Mouse (Mus musculus) megakaryocyte-erythroid progenitor cell, adult 5 weeks (primary cell): ENCODE measurements around the gene Prr36. TPM values are rescaled to one million over a fixed set of nuclear protein-coding genes. Genes with fewer than 3 reads are reported as not detected.

Experiments
- polyA plus RNA-seq: library from polyadenylated mRNA; stranded (reverse); fragments of >175 nt; gene quantifications from 2 replicates; pipeline ENCODE4 v1.2.3, GENCODE M21; 2012

The Prr36 gene
- 0.98 and 1.7 TPM in 2 replicates for polyA plus RNA-seq

DNA sequence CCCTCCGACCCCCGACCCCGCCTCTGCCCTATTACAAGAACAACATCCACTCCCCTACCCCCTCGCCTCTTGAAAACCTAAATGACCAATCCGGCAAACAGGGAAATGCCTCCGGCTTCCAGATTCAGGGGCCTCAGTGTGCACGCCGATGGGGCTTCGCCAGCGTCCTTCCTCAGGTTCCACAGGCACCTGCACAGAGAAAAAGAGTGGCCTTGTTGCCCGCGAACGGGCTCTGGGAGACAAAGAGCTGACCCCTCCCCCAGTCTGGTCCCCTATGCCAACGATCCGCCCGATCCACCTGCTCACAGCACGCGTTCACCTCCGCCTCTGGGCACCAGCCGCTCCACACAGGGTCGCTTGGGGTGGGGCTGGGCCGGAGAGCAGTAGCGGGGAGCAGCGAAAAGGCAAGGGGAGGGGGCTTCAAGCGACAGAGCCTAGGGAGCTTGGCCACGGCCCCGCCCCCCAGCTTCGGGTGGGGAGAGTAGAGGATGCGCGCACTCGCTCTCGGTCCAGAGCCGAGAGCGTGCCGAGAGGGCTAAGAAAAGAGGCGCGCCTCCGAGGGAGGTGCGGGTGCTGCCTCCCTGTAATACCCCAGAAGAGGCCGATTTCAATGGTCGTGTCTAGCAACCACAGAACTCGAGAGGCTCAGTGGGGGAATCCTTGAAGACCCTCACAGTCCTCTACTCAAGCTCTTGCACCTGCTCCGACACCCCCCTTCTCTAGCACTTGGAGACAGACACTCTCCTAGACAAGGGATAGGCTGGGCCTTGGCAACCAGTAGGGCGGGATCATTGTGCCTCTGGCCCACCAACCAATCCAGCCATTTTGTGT lies at the start of gene Prr36:
Gene Prr36, minus strand, starts transcription at position 669 of the 831 bp plus-strand sequence.

DNA sequence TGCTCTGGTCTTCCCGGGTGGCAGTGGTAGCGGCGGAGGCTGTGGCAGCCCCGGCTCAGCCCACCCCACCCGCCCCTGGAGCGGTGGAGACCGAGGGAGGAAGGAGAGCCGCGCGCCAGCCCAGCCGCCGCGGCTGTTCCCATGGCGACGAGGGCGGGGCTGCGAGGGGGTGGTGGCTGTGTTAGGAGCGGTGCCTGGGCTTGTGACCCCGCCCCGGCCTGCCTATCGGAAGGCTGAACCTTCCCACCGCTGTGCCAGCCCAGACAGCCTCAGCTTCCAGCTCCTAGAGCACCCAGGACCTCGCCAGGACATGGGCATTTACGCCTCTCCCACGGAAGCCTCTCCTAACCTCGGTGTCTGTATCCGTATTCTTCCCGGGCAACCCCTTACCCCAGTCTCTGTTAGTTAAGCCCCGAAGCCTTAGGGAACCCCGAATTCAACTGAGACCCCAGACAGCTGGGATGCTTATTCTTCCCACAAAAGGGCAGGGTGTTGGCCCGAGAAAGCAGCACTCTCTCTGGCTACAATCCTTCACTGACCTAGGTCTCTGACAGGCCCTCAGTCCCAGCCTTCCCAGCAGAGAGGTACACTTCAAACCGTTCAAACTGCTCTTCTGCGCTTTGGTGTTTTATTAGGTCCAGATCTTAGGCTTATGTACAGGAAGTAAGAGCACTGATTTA lies 42.0 kb upstream of the Prr36 start, which contains the start of gene Ctxn1:
Gene Ctxn1, minus strand, starts transcription at position 150 of the 680 bp plus-strand sequence.

DNA sequence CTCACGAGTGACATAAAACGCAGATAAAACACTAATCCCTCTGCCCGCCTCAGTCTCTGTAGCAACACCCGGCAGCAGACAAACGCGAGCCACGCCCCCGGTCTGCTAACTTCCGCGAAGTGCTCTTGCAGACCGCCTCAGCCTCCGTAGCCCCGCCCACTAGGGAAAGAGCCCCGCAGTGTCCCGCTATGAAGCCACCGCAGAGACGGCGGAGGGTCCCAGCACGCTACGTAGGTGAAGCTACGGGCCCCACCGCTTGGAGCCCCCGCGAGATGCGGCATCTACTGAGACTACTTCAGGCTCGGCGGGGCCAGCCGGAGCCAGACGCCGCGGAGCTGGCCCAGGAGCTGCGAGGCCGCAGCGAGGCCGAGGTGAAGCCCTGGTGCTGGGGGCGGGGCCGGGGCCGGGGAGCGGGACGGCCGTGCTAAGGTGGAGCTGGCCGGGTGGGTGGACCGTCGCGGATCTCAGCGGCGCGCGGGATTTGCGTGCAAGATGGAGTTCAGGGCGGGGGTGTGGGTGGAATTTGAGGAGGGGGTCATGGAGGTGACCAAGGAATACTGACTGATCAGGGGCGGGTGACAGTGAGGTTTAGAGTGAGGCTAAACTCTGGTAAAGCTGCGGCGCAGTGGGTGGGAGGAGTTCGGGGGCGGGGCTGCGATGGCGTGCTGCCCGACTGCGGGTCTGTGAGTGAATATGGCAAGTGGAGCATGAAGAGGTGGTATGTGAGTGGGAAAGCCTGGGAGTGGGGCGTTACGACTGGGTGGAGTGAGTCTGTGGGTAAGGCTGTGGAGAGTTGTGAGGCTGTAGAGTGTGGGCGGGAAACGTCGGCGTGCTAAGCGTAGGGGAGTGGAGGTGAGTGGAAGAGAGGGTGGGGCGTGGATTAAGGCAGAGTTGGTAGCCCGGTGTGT lies 35.9 kb upstream of the Prr36 start, which contains the start of gene Snapc2:
Gene Snapc2, plus strand, starts transcription at position 147 of the 908 bp plus-strand sequence.

DNA sequence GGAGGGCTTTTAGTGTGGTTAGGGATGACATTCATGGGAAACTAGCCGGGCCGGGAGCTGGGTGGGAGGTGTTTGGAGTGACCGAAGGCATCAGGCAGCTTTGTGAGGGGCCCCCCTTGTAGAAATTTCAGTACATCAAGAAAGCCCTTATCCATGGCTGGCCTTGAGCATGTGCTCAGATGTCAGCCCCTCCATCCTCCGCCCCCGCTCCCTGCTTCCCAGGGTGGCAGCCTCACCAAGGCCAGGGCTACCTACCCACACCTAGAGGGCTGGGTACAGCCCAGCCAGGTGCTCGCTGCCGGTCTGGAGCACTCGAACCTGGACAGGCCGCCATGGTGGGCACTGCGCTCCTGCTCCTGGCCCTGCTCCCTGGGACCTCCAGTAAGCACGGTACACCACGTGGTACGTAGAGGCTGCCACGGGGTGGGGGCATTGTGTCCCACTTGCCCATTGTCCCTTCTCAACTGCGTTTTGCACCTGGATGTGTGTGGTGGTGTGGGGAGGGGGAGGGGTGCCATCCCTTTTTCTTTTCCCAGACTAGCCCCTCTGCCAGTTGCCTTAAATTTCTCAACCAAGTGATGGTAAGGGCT lies 30.8 kb upstream of the Prr36 start, which contains the start of gene Tgfbr3l:
Gene Tgfbr3l, plus strand, starts transcription at position 264 of the 590 bp plus-strand sequence.

DNA sequence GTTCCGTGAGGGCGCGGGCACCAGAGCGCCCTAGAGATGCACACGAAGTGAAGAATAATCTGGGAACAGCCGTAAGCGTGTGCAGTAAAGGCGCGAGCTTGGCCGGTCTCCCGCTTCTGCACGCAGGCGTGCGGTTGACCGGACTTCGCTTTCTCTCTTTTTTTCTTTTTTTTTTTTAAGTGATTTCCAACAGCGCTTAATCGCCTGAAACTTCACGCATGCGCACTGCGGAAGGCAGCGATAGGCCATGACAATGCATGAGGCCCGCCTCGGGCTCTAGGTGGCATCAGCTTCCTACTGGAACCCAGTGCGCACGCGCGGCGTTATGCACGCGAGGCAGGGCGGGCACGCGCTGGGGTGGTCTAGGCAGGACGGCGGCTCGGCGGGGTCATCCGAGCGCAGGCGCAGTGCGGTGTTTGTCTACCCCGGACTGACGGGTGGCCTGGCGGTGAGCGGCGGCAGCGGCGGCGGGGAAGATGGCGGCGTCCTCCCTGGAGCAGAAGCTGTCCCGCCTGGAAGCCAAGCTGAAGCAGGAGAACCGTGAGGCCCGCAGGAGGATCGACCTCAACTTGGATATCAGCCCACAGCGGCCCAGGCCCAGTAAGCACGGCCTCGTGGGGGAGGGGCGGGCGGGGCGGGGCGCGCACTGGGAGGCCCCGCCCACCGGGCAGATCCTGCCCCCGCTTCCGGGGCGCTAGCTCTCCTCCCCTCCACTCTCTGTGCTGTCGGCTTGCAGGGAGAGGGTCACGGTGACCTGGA lies 21.4 kb upstream of the Prr36 start, which contains the start of the genes Map2k7 and Gm49320:
Gene Map2k7, plus strand, starts transcription at position 307 of the 759 bp plus-strand sequence.
Gene Gm49320, plus strand, starts transcription at position 432 of the 759 bp plus-strand sequence.

DNA sequence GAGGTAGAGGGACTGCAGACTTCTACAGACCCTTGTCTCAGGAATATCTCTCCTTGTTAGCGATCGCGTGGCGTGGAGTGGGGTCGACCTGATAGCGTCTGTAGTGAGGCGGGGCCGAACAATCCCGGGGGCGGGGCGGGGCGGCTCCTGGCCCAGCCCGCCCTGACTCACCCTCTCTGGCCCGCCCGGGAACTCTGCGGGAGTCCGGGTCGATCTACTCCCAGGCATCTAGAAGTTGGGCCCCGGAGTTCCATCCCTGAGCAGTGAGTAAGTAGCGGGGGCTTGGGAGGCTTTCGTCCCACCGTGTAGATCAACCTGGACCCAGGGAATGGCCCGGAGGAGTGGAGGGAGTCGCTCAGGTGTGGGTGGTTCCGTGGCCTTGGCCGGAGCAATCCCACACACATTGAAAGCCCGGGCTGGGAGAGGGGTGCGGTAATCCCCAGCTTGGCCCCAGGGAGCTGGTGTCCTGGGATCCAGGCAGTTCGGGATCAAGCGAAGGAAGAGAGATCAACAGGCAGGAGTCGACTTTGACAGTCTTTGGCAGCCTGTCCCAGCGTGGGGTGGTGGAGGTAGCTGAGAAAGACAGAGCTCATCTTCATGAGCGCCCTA lies 9.6 kb upstream of the Prr36 start, which contains the start of gene Lrrc8e:
Gene Lrrc8e, plus strand, starts transcription at position 89 of the 609 bp plus-strand sequence.

DNA sequence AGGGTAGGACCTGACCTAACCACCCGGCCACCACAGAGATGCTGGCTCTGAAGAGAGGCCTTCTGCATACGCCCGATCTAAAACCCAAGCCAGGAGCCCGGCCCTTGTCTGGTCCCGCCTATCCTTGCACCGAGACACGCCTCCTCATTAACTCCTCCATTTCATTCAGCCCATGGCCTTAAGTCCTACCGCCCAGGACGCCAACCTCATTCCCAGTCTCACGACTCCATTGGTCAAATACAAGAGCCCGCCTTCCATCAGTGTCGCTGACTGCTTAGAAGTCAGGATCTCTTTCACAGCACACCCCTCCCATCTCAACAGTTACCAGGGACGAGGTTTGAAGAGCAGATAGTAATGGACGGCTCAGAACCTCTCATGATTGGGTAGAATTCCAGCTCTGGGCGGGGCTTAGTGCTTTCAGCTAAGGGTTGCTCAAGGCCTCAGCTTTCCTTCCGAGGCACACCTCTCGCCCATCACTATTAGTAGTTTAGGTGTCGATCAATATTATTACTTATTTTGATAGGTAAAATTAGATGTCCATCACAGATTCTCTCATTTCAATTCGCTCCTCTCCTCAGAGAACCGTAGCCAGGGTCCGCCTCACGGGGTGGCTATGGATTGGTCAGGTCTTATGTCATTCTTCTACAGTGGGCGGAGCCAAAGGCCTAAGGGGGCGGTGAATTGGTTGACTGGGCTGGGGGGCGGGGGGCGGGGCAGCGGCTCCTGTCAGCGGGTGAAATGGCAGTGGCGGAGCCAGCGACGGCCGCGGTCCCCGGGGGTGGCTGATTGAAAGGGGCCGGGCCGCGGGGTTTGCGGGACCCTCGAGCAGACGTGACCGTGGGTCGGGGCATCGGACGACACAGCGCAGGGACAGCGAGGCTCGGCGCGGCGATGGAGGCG lies 51.2 kb downstream of the Prr36 start, which contains the start of gene Evi5l:
Gene Evi5l, plus strand, starts transcription at position 716 of the 900 bp plus-strand sequence.

Other genes starting within 250 kb of the Prr36 start
- 0.09 and 0.16 TPM in 2 replicates for gene Cd209f, start 111.6 kb downstream of the Prr36 start, polyA plus RNA-seq
- 0.02 and 0.13 TPM in 2 replicates for gene Cd209g, start 83.4 kb downstream of the Prr36 start, polyA plus RNA-seq
- gene Evi5l, start 50.9 kb downstream of the Prr36 start, polyA plus RNA-seq = 8.6 and 12.5 TPM in 2 replicates
- gene Lrrc8e, start 9.4 kb upstream of the Prr36 start, polyA plus RNA-seq = not detected in 2 replicates
- gene Map2k7, start 21.3 kb upstream of the Prr36 start, polyA plus RNA-seq = 275 and 284 TPM in 2 replicates
- 0.21 TPM in 1 of 2 replicates, not detected in the other for gene Gm49320, start 21.4 kb upstream of the Prr36 start, polyA plus RNA-seq
- gene Tgfbr3l, start 30.8 kb upstream of the Prr36 start, polyA plus RNA-seq = 39.7 and 58.4 TPM in 2 replicates
- 104 and 115 TPM in 2 replicates for gene Snapc2, start 35.6 kb upstream of the Prr36 start, polyA plus RNA-seq
- gene Ctxn1, start 41.8 kb upstream of the Prr36 start, polyA plus RNA-seq = 6.7 and 12.5 TPM in 2 replicates
- 57.0 and 66.0 TPM in 2 replicates for gene Timm44, start 58.5 kb upstream of the Prr36 start, polyA plus RNA-seq
- gene Ccl25, start 107.8 kb upstream of the Prr36 start, polyA plus RNA-seq = 0.76 and 3.0 TPM in 2 replicates
- 49.2 and 53.4 TPM in 2 replicates for gene Elavl1, start 108.0 kb upstream of the Prr36 start, polyA plus RNA-seq